Mouse (Mus musculus) forebrain, embryonic 15.5 days (tissue): ENCODE results near the gene Tbc1d16. TPM values are rescaled to one million over a fixed set of nuclear protein-coding genes. Genes with fewer than 3 reads are reported as not detected.

Source experiments
- ATAC-seq: fragments of 200-750 bp; cut with Nextera tagmentation; replicated peaks from 2 replicates; pipeline ENCODE4 v1.8.0; 2017; ENCODE audit warnings: mild to moderate bottlenecking, moderate TSS enrichment, moderate library complexity
- H3K27ac ChIP-seq: fragments of 300-500 bp; sonication (generic); replicated peaks from 2 replicates; pipeline ENCODE4 v1.5.1; 2015; ENCODE audit warnings: mild to moderate bottlenecking, inconsistent platforms
- H3K27me3 ChIP-seq: fragments of 300-500 bp; sonication (generic); 2 replicates; pipeline ENCODE4 v1.6.1; 2015; ENCODE audit warnings: inconsistent platforms
- H3K36me3 ChIP-seq: fragments of 300-500 bp; sonication (generic); 2 replicates; pipeline ENCODE4 v1.6.1; 2015; ENCODE audit warnings: mild to moderate bottlenecking, inconsistent platforms
- H3K4me1 ChIP-seq: fragments of 300-500 bp; sonication (generic); 2 replicates; pipeline ENCODE4 v1.6.1; 2015; ENCODE audit warnings: inconsistent platforms
- H3K4me2 ChIP-seq: fragments of 300-500 bp; sonication (generic); replicated peaks from 2 replicates; pipeline ENCODE4 v1.6.1; 2015; ENCODE audit warnings: mild to moderate bottlenecking, inconsistent platforms
- H3K4me3 ChIP-seq: fragments of 300-500 bp; sonication (generic); 2 replicates; pipeline ENCODE4 v1.5.1; 2015; ENCODE audit warnings: mild to moderate bottlenecking, inconsistent platforms
- H3K9ac ChIP-seq: fragments of 300-500 bp; sonication (generic); replicated peaks from 2 replicates; pipeline ENCODE4 v1.6.1; 2015; ENCODE audit warnings: mild to moderate bottlenecking, inconsistent platforms
- H3K9me3 ChIP-seq: fragments of 300-500 bp; sonication (generic); 2 replicates; pipeline ENCODE4 v1.6.1; 2016; ENCODE audit warnings: inconsistent platforms
- WGBS: fragments of 180-500 bp; shearing (Covaris S2); methylation state at CpG from one replicate; pipeline ENCODE4 v1.1.7; 2015; ENCODE audit warnings: mixed read lengths; 5-methylcytosine and 5-hydroxymethylcytosine counted together
- polyA plus RNA-seq: library from polyadenylated mRNA; unstranded; fragments of >200 nt; fragmentation: Nextera tagmentation; extraction: Ambion mirVana; gene quantifications from 2 replicates; pipeline ENCODE4 v1.2.1, GENCODE M21; 2015

The Tbc1d16 gene
- polyA plus RNA-seq, 1 experiment from 2014 or later: 54.6 TPM

DNA sequence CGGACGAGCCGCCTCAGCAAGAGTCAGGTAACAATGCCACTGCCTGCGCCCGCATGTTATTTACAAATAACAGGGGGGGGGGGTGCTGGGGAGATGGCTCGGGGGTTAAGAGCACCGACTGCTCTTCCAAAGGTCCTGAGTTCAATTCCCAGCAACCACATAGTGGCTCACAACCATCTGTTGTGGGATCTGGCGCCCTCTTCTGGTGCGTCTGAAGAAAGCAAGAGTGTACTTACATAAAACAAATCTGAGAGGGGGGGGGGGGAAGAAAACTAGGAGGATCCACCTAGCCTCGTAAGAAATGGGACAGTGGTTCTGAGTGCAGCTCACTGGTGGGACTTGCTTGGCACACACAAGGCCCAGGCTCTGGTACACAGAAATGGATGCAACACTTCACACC, 6.5 kb upstream of the Tbc1d16 start:
- H3K4me2 ChIP-seq: no peak overlapping the region
- H3K27me3 ChIP-seq: no peaks in the 10 kb centered on the region
- 0 out of 2 replicates have a peak, but pooled peaks cover under 1% of the 10 kb centered on the region for H3K36me3 ChIP-seq
- no peak overlapping the region for H3K27ac ChIP-seq
- no peak overlapping the region for H3K4me3 ChIP-seq
- H3K4me1 ChIP-seq: peaks cover 15% of the 10 kb centered on the region
- 94% methylated on average over 10 of the region's 10 CpGs for WGBS
- no peak for ATAC-seq
- no peaks in the 10 kb centered on the region for H3K9me3 ChIP-seq
- H3K9ac ChIP-seq: no peak overlapping the region

DNA sequence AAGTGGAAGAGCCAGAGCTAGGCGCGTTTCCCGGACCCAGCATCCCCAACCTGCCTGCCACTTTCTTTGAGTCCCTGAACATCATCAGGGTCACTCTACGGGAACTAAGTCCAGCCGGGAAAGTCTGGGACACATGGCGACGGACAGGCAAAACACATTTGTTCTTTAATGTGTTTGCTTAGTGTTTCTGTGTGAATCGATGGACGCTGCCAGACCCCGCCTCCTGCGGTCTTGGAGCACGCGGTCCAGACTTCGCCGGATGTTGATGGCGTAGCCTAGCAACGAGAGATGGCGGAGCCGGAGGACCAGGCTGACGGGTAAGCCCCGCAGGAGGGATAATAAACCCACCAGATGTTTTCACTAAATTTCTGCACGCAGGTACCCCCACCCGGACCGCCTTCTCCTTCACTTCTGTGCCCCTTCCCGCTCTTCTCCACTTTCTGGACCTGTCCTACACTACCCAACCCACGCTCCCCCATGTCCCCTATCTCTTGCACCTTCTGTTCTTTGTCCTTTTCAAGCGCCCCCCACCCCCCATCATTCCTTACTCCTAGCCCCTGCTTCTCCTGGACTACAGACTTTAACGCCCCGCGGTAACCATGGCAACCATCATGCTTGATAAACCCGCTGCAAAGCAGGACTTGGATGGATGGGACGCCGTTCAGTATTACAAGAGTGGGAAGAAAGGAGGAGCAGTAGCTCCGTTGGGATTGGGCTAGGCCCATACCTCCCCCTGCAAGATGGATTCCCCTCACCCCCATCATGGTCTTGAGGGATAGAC, 737 bp upstream of the Tbc1d16 start:
- under 1% methylated on average over 34 of the region's 34 CpGs for WGBS
- Histone ChIP-seq H3K4me2 (peak overlapping the region; percentile 77), H3K4me3 (peak overlapping the region; percentile 82), H3K36me3 (no peaks in the 10 kb centered on the region), H3K9ac (peak overlapping the region; percentile 81), H3K4me1 (peaks cover 58% of the 10 kb centered on the region), H3K27ac (peak overlapping the region; percentile 75), H3K27me3 (no peaks in the 10 kb centered on the region), H3K9me3 (no peaks in the 10 kb centered on the region)
- peak; percentile 89 for ATAC-seq

DNA sequence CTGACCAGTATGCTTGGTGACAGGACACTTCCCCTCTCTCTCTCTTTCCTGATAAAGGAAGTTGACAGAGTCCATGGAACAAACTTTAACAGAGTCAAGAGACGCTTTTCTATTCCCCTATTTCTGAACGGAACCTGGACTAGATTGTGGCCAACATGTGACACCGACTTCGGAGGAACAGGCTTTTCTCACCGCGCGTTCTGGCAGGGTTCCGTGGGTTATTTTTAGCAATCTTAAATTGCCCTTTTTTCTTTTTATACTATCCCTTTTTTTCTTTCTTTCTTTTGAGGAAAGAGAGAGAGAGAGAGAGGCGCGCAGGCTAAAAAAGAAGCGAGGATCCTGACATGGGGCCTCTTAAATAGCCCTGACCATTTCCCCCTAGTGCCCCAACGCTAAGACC, 708 bp downstream of the Tbc1d16 start:
- Histone ChIP-seq H3K27ac (0 out of 2 replicates have a peak overlapping the region, but pooled peaks have one; percentile 75), H3K4me3 (peak overlapping the region; percentile 82), H3K36me3 (no peaks in the 10 kb centered on the region), H3K9me3 (no peaks in the 10 kb centered on the region), H3K4me1 (peaks cover 72% of the 10 kb centered on the region), H3K4me2 (peak overlapping the region; percentile 77), H3K27me3 (no peaks in the 10 kb centered on the region), H3K9ac (peak overlapping the region; percentile 81)
- WGBS: 2% methylated on average over 12 of the region's 12 CpGs
- no peak for ATAC-seq

DNA sequence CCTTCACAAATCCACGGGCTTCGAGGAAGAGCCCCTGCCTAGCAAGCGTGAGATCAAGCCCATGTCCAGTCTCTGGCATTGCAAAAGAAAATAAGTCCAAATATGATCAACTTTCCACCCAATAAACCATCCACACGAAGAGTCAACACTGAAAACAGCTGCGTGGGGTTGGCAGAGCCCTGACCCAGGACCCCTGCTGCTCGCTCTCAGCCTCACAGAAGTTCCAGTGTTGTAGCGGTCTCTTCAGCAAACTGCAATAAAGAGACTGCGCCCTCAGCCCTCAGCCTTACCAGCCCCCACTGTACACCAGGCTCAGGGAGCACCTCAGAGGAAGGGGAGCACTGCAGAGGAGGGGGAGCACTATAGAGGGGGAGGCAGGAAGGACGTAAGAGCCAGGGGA, 2.7 kb downstream of the Tbc1d16 start:
- no peak overlapping the region for H3K27ac ChIP-seq
- H3K27me3 ChIP-seq: no peaks in the 10 kb centered on the region
- no peak overlapping the region for H3K4me2 ChIP-seq
- no peak overlapping the region for H3K9ac ChIP-seq
- H3K4me3 ChIP-seq: no peak overlapping the region
- no peaks in the 10 kb centered on the region for H3K9me3 ChIP-seq
- H3K4me1 ChIP-seq: peaks cover 84% of the 10 kb centered on the region
- ATAC-seq: no peak
- no peaks in the 10 kb centered on the region for H3K36me3 ChIP-seq
- 69% methylated on average over 9 of the region's 9 CpGs for WGBS

DNA sequence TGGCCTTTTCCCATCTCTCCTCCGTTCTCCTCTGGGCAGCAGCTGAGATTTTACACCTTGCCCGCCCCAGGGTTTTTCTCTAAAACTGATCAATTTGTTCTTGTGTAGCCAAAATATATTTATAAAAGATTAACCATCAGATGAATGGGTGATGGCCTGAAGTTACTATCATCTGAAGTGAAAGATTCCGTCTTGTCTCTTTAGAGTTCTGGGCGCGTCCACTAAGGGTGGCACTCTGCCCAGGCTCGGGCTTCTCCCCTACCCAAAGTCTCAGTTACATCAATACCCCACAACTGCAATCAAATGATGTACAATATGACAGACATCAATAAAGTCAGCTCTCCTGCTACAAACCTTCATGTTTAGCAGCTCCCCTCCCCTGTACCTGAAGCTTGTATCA, 3.4 kb downstream of the Tbc1d16 start:
- WGBS: 87% methylated on average over 6 of the region's 6 CpGs
- H3K4me3 ChIP-seq: no peak overlapping the region

DNA sequence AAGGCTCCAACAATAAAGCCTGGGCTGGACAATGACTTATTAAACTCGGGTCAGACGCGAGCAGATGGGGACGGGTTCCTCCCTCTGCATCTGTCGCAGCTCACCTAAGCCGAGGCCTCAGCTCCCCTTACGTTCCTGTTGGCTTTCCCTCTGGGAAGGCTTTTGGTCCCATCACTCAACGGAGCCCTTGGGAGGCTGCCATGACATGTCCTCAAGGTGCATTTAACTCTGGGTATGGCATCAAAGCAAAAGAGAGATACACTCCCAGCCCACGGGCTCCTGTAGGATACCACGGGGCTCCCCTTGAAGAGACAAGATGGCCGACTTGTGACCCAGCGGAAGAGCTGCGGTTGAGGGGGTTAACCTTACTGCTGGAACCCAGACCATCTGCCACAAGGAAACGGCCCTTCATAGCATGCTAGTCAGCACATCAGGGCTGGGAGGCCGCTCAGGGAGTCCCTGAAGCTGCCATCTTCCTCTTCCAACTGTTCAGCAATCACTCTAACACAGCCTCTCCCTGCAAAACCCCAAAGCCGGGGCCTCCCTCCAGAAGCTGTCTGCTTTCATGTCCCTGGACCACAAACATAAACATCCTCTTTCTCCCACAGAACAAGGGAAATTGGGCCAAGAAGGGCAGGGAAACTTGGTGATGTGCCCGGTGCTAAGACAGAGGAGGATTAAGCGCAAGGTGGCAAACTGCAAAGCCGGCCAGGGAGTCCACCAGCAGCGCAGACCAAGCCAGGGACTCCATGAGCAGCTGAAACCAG, 5.0 kb downstream of the Tbc1d16 start:
- no peak overlapping the region for H3K9ac ChIP-seq
- no peaks in the 10 kb centered on the region for H3K27me3 ChIP-seq
- no peak for ATAC-seq
- H3K4me3 ChIP-seq: no peak overlapping the region
- H3K4me2 ChIP-seq: no peak overlapping the region
- 74% methylated on average over 20 of the region's 20 CpGs for WGBS
- H3K36me3 ChIP-seq: no peaks in the 10 kb centered on the region
- H3K27ac ChIP-seq: peak overlapping the region; percentile 37; the same call in 1 of the 2 replicates
- peaks cover 85% of the 10 kb centered on the region for H3K4me1 ChIP-seq
- H3K9me3 ChIP-seq: no peaks in the 10 kb centered on the region

More for the DNA sequence above, 3.4 kb downstream of the Tbc1d16 start:
- H3K27me3 ChIP-seq: no peaks in the 10 kb centered on the region
- H3K4me2 ChIP-seq: no peak overlapping the region
- no peaks in the 10 kb centered on the region for H3K9me3 ChIP-seq
- no peak for ATAC-seq
- peaks cover 86% of the 10 kb centered on the region for H3K4me1 ChIP-seq
- no peaks in the 10 kb centered on the region for H3K36me3 ChIP-seq
- H3K27ac ChIP-seq: no peak overlapping the region
- H3K9ac ChIP-seq: no peak overlapping the region

DNA sequence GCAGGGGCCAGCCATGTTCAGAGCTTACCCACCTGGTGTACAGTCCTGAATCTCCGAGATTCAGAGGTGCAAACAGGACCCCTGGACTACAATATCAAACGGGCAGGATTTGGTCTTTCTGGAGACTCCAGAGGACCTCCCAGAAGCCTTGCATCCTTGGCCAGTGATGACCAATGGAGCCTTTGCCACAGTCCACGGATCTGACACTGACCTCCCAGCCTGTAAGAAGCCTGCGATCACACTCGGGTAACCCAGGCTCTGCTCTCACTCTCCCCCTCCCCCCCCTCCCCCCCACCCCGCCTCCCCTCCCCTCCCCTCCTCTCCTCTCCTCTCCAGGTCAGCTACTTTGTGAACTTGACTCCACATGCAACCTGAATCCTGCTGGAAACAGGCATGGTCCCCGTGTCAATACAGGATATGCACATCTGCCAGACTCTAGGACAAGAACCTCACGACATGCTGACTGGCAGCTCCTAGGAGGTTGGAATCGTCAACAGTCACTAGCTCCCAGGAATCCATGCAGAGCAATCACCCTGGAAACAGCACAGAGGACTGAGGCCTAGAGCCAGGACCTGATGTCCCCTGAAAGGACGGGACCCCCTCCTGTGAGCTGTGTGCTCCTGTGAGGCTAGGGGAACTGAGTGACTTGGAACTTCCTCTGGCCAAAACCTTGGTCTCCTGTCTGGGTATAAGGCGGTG, 6.3 kb downstream of the Tbc1d16 start:
- H3K4me3 ChIP-seq: no peak overlapping the region

DNA sequence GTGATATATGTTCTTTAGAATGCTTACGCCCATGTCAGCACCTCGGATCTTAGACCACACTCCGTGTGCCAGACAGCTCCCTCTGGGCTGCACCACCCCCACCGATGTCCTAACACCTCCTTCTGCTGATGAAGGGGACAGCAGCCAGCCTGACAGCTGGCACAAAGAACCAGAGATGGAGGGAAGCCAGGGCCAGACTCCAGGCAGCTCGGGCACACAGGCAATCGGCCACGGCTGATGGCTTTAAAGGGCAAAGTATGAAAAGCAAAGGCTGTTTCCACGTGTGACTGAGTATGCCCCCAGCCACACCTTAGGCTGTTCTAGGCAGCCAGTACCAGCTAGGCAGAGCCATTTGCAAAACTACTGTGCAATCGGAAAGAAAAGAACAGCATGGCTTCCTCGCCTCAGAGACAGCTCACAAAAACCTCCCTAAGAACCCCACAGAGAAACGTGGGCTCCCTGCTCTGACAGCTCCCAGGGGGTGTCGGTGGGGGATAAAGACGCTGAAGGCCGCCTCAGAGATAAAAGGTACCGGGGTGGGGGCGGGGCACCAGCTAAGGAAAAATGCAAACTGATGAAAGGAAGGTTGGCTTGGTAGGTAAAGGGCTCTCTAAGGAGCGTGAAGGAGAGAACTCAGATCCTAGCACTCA, 8.4 kb downstream of the Tbc1d16 start:
- Histone ChIP-seq H3K4me2 (peak overlapping the region; percentile 32), H3K36me3 (no peaks in the 10 kb centered on the region), H3K9ac (peak overlapping the region; percentile 22), H3K4me3 (no peak overlapping the region), H3K27me3 (no peaks in the 10 kb centered on the region), H3K4me1 (peaks cover 80% of the 10 kb centered on the region), H3K9me3 (no peaks in the 10 kb centered on the region), H3K27ac (peak overlapping the region; percentile 86)
- 4% methylated on average over 17 of the region's 17 CpGs for WGBS
- peak; percentile 65 for ATAC-seq

More for the DNA sequence above, 6.3 kb downstream of the Tbc1d16 start:
- Histone ChIP-seq H3K4me2 (no peak overlapping the region), H3K27ac (no peak overlapping the region), H3K4me1 (peaks cover 80% of the 10 kb centered on the region), H3K36me3 (no peaks in the 10 kb centered on the region), H3K9me3 (no peaks in the 10 kb centered on the region), H3K27me3 (no peaks in the 10 kb centered on the region), H3K9ac (no peak overlapping the region)
- ATAC-seq: no peak
- 53% methylated on average over 10 of the region's 11 CpGs for WGBS

DNA sequence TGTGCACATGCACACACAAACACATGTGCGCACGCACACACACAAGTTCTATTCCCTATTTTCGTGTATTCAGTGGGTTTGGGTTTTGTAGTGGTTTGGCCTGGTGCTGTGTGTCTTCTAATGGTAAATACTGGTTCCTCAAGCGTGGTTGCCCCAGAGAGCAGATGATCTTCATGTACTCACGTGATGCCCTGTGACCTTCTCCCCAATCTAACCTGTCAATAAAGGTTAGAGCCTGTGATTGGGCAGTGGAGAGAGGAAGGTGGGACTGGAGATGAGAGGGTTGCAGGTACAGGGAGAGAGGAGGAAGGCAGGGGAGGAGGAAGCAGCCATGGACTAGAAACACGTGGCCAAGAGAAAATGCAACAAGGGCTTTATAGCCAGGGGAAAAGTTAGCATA, 10.4 kb downstream of the Tbc1d16 start:
- WGBS: 96% methylated on average over 6 of the region's 6 CpGs

DNA sequence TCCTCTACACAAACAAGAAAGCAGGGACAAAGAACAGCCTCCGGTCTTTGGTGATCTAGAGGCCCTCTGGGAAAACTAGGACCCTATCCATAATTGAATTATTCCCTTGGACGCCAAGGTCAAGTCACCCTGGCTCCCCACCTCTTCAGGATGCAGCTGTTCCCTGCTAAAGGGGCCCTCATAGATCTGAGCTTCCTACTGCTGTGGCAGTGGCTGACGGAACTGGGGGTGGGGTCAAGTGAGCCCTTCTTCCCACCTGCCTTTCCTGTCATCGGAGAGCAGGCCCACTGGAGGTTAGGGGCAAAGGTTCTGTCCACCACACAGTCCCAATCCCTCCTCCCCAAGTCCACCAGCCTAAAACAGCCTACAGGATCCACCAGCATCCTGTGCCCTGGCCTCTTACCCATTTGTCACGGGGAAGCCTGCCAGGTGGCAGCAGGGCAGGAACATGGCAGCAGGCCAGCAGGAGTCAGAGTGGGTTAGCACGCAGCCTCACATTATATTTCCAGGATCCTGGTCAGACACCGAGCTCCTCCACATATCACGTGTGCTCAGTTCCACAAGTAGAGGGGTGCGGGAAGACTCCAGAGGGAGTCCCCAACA, 12.3 kb downstream of the Tbc1d16 start:
- H3K9ac ChIP-seq: peak overlapping the region; percentile 27; the same call in 1 of the 2 replicates
- no peaks in the 10 kb centered on the region for H3K36me3 ChIP-seq
- WGBS: 37% methylated on average over 9 of the region's 9 CpGs
- H3K27me3 ChIP-seq: no peaks in the 10 kb centered on the region
- peak overlapping the region; percentile 30 for H3K4me2 ChIP-seq
- no peaks in the 10 kb centered on the region for H3K9me3 ChIP-seq
- peaks cover 88% of the 10 kb centered on the region for H3K4me1 ChIP-seq
- no peak overlapping the region for H3K4me3 ChIP-seq
- ATAC-seq: no peak
- H3K27ac ChIP-seq: peak overlapping the region; percentile 75

More for the DNA sequence above, 10.4 kb downstream of the Tbc1d16 start:
- Histone ChIP-seq H3K9me3 (no peaks in the 10 kb centered on the region), H3K27me3 (no peaks in the 10 kb centered on the region), H3K4me1 (peaks cover 80% of the 10 kb centered on the region), H3K4me3 (no peak overlapping the region), H3K4me2 (no peak overlapping the region), H3K36me3 (no peaks in the 10 kb centered on the region), H3K9ac (no peak overlapping the region), H3K27ac (no peak overlapping the region)
- ATAC-seq: no peak
